Mouse (Mus musculus): ENCODE measurements at regions not wholly inside any gene's neighbourhood (a gene's known extent, or its start where the extent isn't known, plus 50 kb on each side); places are given as distances from the start of the nearest gene placed in this dataset.
A peak's percentile ranks its signal among the peaks of the same experiment; 100 is the strongest.

DNA sequence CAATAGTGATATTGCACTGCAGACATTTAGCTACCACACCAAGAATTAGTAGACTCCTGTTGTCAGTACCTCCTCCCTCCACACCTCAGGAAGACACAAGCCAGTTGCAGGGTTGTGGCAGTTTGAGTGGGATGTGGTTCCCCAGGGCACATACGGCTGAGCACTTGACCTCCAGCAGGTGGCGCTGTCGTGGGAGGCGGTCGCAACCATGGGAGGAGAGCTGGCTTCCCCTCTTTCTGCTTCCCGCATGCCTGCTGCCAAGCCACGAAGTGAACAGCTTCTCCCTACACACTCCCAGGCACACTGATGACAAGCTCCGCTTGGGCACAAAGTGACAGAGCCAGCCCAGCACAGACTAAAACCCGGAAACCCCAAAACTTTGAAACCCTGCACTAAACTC, 73.2 kb upstream of the Kctd3 start:
- Histone ChIP-seq H3K36me3 (no peaks in the 10 kb centered on the region), H3K9me3 (peaks cover 7% of the 10 kb centered on the region), H3K4me1 (replicated peaks) (peaks cover 4% of the 10 kb centered on the region; the same call in 1 of the 2 replicates), H3K4me2 (0 out of 2 replicates have a peak overlapping the region, but pooled peaks have one; percentile 15), H3K4me3 (no peak overlapping the region), H3K9ac (no peak overlapping the region), H3K27ac (peak overlapping the region; percentile 26; the same call in 1 of the 2 replicates), H3K27me3 (no peaks in the 10 kb centered on the region)
- ATAC-seq (ENCODE audit: low FRiP score): peak; percentile 36; the same call in 1 of the 2 replicates
- 21% methylated on average over 9 of the region's 9 CpGs for WGBS

DNA sequence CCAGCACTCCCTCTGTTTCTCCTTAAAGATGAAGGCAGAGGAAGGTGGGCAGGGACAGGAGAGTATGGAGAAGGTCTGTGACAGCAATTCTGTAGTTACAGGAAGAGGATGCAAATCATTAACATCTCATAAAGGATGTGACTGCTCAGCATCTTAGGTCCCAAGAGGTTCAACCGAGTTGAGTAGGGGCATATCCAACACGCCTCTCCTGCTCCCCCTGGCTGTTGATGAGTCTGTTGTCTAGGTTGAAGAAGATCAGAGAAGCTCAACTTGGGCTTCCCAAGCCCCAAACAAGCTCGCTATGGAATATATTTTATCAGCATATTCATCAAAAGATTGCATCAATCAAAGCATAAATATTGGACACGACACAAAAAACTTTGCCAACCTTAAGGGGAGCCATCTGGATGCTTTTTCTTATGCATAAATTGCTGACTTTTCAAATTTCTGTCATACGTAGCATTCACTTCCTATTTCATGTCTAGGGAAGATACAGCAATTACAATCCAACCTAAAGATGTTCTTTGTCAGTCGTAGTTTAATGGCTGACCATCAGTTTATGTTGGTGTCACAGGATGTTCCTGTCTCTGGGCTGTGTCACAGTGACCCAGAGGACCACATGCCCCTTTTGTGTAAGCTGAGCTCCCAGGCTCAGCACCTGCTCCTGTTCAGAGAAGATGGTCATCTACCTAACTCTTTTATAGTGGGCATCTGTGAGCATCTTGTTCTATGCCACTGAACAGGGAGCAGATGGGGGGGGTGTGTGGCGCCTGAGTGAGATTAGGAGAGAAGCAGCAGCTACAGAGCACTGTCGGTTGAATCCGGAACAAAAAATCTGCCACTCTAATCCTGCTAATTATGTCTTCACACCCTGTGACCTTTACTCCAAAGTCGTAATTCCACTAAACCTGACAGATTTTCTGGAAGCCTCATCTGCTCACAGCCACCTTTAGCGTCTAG, 72.1 kb upstream of the Kctd3 start:
- Histone ChIP-seq H3K27me3 (no peaks in the 10 kb centered on the region), H3K36me3 (no peaks in the 10 kb centered on the region), H3K4me2 (no peak overlapping the region), H3K4me1 (replicated peaks) (peaks cover 4% of the 10 kb centered on the region; the same call in 1 of the 2 replicates), H3K9me3 (peaks cover 6% of the 10 kb centered on the region), H3K9ac (no peak overlapping the region), H3K27ac (no peak overlapping the region), H3K4me3 (no peak overlapping the region)
- no peak for ATAC-seq (ENCODE audit: low FRiP score)
- 77% methylated on average over 11 of the region's 11 CpGs for WGBS

DNA sequence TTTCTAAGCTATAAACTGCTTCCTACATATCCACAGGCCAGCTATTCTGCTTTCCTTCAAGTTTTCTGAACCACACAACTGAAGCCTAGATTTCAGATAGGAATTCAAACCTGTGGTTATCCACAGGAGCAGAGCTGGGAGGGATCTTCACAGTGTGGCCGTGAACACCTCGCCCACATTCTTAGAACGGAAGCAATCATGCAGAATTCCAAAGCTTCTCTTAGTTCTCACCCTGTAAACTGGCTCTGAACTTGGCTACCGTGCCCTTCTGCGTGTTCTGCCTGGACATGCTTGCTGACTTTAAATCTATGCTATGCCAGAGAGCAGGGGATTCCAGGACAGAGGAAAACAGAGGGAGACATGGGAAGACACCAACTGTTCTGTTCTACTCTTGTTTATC, 70.2 kb upstream of the Kctd3 start:
- WGBS: 91% methylated on average over 5 of the region's 5 CpGs
- H3K27me3 ChIP-seq: no peaks in the 10 kb centered on the region
- peaks cover 4% of the 10 kb centered on the region; the same call in 1 of the 2 replicates for H3K4me1 ChIP-seq (replicated peaks)
- no peak overlapping the region for H3K4me3 ChIP-seq
- H3K27ac ChIP-seq: no peak overlapping the region
- ATAC-seq (ENCODE audit: low FRiP score): no peak
- H3K9me3 ChIP-seq: no peaks in the 10 kb centered on the region
- H3K4me2 ChIP-seq: no peak overlapping the region
- no peaks in the 10 kb centered on the region for H3K36me3 ChIP-seq
- no peak overlapping the region for H3K9ac ChIP-seq

DNA sequence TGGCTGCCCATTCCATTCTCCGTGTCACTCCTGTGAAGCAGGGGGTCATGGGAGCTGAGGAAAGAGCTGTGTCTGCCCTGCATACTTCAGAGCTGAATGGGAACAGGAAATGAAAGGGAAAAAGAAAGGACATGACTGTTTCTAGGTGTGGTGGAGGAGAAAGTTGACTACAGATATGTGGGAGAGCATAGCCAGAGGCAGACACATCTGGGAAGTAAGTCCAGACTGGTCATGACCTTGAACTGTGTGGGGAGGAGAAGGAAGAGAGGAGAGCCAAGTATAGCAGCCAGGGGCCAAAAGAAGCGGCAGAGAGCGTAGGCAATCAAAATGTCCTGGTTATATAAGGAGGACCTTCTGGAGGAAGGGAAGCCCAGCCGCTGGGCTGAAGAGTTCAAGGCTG, 68.6 kb upstream of the Kctd3 start:
- Histone ChIP-seq H3K9me3 (no peaks in the 10 kb centered on the region), H3K4me1 (replicated peaks) (peaks cover 4% of the 10 kb centered on the region; the same call in 1 of the 2 replicates), H3K27ac (no peak overlapping the region), H3K4me3 (no peak overlapping the region), H3K36me3 (no peaks in the 10 kb centered on the region), H3K4me2 (no peak overlapping the region), H3K9ac (no peak overlapping the region), H3K27me3 (no peaks in the 10 kb centered on the region)
- WGBS: 76% methylated on average over 4 of the region's 4 CpGs
- ATAC-seq (ENCODE audit: low FRiP score): no peak

DNA sequence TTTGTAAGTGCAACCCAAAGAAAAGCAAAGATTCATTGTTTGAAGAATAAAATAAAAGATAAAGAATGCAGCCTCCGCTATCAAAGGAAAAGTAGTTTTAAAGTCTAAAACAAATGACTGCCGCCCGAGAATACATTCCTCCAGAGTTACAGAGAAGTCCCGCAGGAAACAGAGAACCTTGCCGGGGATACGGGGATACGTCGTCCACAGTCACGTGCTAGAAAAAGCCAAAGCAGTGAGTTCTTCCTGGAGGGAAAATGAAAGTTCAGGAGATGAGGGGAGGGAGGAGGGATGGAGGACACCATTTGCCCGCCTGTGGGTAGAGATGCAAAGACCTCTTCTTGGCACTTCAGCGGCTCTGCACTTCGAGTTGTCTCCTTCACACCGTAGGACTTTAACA, 68.0 kb upstream of the Kctd3 start:
- Histone ChIP-seq H3K27me3 (no peaks in the 10 kb centered on the region), H3K4me2 (no peak overlapping the region), H3K27ac (no peak overlapping the region), H3K36me3 (no peaks in the 10 kb centered on the region), H3K4me1 (replicated peaks) (0 out of 2 replicates have a peak, but pooled peaks cover under 1% of the 10 kb centered on the region), H3K9me3 (no peaks in the 10 kb centered on the region), H3K9ac (no peak overlapping the region), H3K4me3 (no peak overlapping the region)
- 81% methylated on average over 13 of the region's 13 CpGs for WGBS
- no peak for ATAC-seq (ENCODE audit: low FRiP score)

DNA sequence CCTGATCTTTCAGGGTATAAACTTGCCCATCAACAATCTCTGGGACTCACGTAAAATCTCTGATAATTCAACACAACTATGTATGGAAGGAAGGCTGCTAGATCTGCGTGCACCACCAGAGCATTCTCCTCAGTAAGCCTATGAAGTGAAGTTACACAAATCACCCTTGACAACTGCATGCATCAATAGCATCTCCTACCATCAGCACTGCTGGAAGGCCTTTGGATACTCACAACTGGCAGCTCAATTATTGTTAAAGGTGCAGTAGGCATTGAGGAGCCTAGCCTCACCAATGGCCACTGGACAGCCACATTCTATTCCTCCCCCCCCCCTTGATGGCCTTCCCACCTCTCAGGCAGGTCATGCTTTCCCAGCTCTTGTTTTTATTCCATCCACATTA, 64.9 kb upstream of the Kctd3 start:
- Histone ChIP-seq H3K36me3 (no peaks in the 10 kb centered on the region), H3K9me3 (no peaks in the 10 kb centered on the region), H3K4me3 (no peak overlapping the region), H3K9ac (no peak overlapping the region), H3K27ac (no peak overlapping the region), H3K27me3 (no peaks in the 10 kb centered on the region), H3K4me1 (replicated peaks) (peaks cover 3% of the 10 kb centered on the region), H3K4me2 (no peak overlapping the region)
- WGBS: 84% methylated on average over 2 of the region's 2 CpGs
- ATAC-seq (ENCODE audit: low FRiP score): no peak

DNA sequence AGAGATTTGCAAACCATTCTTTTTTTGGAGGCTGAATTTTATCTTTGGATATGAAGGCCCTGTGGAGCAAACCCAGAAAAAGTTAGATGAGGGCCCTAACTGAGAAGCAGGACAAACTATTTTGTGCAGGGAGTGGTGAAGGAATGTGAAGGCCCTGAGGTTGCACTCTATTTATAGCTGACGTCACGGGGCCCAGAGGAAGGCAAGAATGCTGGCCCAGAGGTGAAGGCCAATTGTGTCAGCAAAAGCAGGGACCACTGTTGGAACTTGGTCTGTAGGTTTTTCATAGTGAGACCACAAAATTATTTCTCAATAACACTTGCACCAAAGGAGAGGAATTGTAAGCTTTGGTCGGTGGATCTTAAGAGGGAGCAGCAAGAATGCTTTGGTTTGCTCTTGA, 60.6 kb upstream of the Kctd3 start:
- H3K9me3 ChIP-seq: no peaks in the 10 kb centered on the region
- H3K4me3 ChIP-seq: no peak overlapping the region
- no peaks in the 10 kb centered on the region for H3K36me3 ChIP-seq
- H3K27ac ChIP-seq: no peak overlapping the region
- no peak overlapping the region for H3K9ac ChIP-seq
- no peak for ATAC-seq (ENCODE audit: low FRiP score)
- H3K4me2 ChIP-seq: no peak overlapping the region
- 78% methylated on average over 3 of the region's 3 CpGs for WGBS
- H3K27me3 ChIP-seq: no peaks in the 10 kb centered on the region
- H3K4me1 ChIP-seq (replicated peaks): peaks cover 9% of the 10 kb centered on the region

DNA sequence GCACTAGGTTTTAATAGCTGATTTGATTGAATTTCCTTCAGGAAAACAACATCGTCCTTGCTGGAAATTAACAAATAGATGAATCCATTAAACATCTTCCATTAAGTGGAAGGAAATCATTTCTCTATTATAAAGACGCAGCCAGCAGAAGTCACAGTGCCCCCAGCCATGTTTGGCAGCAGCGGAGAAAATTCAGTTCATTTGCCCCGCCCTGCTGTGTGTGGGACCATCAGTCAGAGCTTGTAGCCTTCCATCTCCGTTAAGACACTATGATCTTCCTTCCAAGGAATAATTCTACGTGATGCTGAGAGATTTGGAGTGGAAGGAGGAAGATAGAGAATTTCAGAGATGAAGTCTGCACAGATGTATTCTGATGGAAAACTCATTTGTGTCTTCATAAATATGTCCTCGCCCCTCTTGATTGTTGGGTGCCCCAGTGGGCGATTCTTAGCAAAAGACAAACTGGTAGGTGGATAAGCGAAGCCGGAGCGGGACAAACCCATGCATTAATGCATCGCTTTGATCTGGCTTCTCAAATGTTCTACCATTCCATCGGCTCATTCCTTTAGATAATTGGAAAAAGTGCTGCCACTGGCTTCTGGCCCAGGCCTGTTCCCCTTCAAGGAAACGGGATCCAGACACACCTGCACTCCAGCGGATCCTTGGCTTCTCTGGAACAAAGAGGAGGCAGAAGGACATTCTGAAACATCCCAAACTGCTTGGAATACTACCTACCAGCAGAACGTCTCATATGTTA, 59.7 kb upstream of the Kctd3 start:
- H3K27ac ChIP-seq: peak overlapping the region; percentile 74
- H3K9ac ChIP-seq: no peak overlapping the region

DNA sequence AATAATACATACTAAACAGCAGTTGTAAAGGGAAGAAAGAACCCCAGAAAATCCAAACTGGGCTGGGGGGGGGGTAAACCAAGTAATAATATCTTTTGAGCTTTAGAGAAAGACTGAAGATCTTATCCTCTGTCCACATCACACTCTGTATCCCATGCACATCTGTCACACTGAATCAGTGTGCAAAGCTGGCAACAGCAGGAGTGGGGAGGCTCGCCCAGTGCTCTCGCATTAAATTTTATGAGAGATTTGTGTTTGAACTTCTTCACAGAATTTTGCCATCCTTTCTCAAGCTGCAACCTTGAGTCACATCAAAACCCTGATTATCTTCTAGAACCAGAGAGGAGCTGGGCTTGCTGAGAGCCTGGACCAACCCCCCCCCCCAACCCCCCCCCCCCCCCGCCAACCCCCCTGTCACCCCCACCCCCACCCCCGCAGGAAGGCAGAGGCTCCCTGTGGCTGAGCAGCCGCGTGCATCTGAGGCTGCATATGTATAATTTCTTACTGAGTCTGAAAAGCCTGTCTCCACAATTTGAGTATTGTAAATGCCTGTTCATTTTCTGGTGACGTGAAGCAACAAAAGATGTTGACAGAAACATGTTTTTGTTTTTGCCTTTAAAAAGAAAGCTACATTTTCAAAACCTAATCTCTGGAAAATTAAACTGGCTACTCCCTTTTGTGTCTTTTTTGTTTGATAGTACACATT, 59.0 kb upstream of the Kctd3 start:
- WGBS: 26% methylated on average over 6 of the region's 7 CpGs

More for the DNA sequence above, 59.7 kb upstream of the Kctd3 start:
- Histone ChIP-seq H3K4me2 (0 out of 2 replicates have a peak overlapping the region, but pooled peaks have one; percentile 0), H3K9me3 (no peaks in the 10 kb centered on the region), H3K4me3 (no peak overlapping the region), H3K36me3 (no peaks in the 10 kb centered on the region), H3K27me3 (no peaks in the 10 kb centered on the region), H3K4me1 (replicated peaks) (peaks cover 9% of the 10 kb centered on the region)
- 67% methylated on average over 16 of the region's 16 CpGs for WGBS
- ATAC-seq (ENCODE audit: low FRiP score): no peak; the same call in 1 of the 2 replicates

DNA sequence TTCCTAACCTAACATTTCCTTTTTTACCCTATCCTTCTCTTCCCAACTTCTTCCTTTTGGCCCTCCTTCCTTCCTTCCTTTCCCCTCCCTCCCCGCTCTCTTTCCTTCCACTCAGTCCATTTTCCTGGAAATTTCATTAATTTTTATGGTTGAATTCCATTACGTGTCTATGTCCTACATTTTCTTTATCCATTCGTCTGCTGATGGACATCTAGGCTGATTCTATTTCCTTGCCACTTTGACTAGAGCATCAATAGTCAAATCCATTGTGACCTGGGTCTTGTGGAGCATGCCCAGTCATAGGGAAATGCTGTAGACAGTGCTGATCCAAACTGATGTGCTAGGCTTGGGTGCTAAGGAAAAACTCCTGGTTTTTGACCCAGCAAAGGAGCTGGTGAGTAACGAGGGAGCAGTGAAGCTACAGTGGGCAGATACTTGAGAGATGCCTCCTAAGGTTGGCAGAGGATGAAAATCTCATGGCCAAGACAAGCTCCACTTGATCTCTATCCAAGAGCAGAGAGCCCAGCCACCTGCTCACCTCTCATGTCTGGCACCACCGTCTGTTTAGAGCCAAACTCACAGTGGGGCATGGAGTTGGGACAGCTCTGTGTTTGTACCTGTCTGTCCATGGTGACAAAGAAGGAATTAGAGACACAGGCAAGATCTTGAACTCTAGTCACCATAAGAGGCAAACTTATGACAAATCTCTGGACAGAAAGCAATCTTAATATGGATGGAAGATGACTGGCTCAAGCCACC, 57.7 kb upstream of the Kctd3 start:
- H3K36me3 ChIP-seq: no peaks in the 10 kb centered on the region
- peaks cover 9% of the 10 kb centered on the region for H3K4me1 ChIP-seq (replicated peaks)
- 90% methylated on average over 5 of the region's 5 CpGs for WGBS
- H3K9me3 ChIP-seq: no peaks in the 10 kb centered on the region
- H3K4me2 ChIP-seq: no peak overlapping the region
- H3K4me3 ChIP-seq: no peak overlapping the region
- H3K27me3 ChIP-seq: no peaks in the 10 kb centered on the region
- no peak overlapping the region for H3K9ac ChIP-seq
- no peak overlapping the region for H3K27ac ChIP-seq
- ATAC-seq (ENCODE audit: low FRiP score): no peak

More for the DNA sequence above, 59.0 kb upstream of the Kctd3 start:
- Histone ChIP-seq H3K27ac (peak overlapping the region; percentile 69), H3K9me3 (no peaks in the 10 kb centered on the region), H3K36me3 (no peaks in the 10 kb centered on the region), H3K4me3 (no peak overlapping the region), H3K4me1 (replicated peaks) (peaks cover 9% of the 10 kb centered on the region), H3K4me2 (no peak overlapping the region), H3K9ac (no peak overlapping the region), H3K27me3 (no peaks in the 10 kb centered on the region)
- ATAC-seq (ENCODE audit: low FRiP score): no peak

DNA sequence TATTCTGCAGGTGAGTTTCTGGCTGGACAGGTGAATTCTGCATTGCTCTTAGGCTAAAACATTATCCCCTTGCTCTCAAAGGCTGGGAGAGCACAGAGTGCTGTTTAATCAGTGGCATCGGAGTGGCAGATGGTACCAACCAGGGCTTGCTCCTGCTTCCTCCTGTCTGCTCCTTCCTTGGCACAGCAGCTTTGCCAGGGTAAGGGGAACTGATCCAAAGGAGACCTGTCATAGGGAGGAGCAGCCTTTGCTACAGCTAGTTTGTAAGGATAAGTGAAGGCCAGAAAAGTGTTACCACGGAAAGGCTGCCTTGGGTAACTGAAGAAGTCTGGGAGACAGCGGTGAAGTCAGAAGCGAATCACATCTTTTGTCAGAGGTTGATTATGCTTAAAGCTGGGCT, 57.0 kb upstream of the Kctd3 start:
- no peak for ATAC-seq (ENCODE audit: low FRiP score)
- H3K9me3 ChIP-seq: no peaks in the 10 kb centered on the region
- peaks cover 9% of the 10 kb centered on the region for H3K4me1 ChIP-seq (replicated peaks)
- H3K4me3 ChIP-seq: no peak overlapping the region
- WGBS: 89% methylated on average over 4 of the region's 4 CpGs
- no peak overlapping the region for H3K4me2 ChIP-seq
- no peaks in the 10 kb centered on the region for H3K27me3 ChIP-seq
- H3K27ac ChIP-seq: peak overlapping the region; percentile 35
- no peaks in the 10 kb centered on the region for H3K36me3 ChIP-seq
- H3K9ac ChIP-seq: no peak overlapping the region
